Mouse (Mus musculus): ENCODE results near the gene Zan.

DNA sequence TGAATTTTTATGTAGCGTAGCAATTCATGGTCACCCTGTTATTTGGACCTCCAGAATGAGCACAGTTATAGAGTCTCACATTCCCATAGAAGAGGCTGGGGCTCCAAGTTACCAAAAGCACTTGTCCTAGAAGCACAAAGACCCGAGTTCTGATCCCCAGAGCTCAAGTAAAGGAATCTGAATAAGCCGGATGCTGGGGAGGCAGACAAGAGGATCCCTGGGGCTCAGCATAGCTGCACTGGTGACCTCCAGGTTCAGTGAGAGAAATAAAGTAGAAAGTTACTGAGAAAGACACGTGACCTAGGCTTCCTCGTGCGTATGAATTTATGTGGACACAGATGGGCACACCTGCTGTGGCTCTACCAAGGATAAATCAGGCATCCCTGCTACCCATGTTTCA is 141.8 kb downstream of the Zan start:
- no peak for TF ChIP-seq CTCF (IDR thresholded peaks at IDR 0.05; ENCODE audit: low read depth)
- TF ChIP-seq EP300 (optimal IDR thresholded peaks at IDR 0.05), result no peak

Measured in stomach, postnatal 0 days (tissue).